Mouse (Mus musculus) ES-CJ7 (cell line): ENCODE data around the gene Tmem165.

ENCODE experiments used
- DNase-seq: peaks from one replicate; pipeline ENCODE4 v3.0.0; 2011; ENCODE audit warnings: low read depth, low spot score

Gene Tmem165

GRCm38 (mm10) chr5:76244430-76244829 is 60.8 kb downstream of the Tmem165 start:
- no peak for DNase-seq

GRCm38 (mm10) chr5:76245419-76245818 is 61.7 kb downstream of the Tmem165 start:
- DNase-seq: no peak

GRCm38 (mm10) chr5:76246539-76246938 is 62.9 kb downstream of the Tmem165 start:
- no peak for DNase-seq

DNA sequence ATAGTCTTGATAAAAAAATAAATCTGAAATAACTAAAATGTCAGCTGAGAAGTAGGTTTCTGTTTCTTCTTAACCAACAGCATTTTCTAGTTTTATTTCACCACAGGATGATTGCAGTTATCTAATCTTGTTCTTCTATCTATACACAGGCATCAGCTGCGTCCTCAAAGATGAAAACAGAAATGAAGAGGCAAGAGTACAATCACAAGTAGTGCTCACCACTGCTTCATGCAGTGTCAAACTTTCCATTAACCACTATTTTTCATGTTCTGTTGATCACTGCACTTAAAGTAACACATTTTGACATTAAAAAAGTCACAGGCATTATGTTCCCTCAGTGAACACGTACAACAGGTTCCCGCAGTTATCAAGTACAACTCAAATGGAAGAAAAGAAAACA is 67.3 kb downstream of the Tmem165 start:
- DNase-seq: no peak
